Mouse (Mus musculus) lung, adult 2 months (tissue): ENCODE results near the gene Arhgef26.

ENCODE experiments used
- CTCF ChIP-seq: fragments of 200-500 bp; IDR thresholded peaks from 2 replicates; pipeline ENCODE4 v1.5.1; 2011; ENCODE audit warnings: mild to moderate bottlenecking, low read length, control low read depth; ENCODE audit not compliant: insufficient read depth
- POLR2A ChIP-seq: fragments of 200-500 bp; IDR thresholded peaks from 2 replicates; pipeline ENCODE4 v1.6.1; 2011; ENCODE audit warnings: low read depth, mild to moderate bottlenecking, control low read depth, low read length, borderline replicate concordance; ENCODE audit errors: extremely low read depth

DNA sequence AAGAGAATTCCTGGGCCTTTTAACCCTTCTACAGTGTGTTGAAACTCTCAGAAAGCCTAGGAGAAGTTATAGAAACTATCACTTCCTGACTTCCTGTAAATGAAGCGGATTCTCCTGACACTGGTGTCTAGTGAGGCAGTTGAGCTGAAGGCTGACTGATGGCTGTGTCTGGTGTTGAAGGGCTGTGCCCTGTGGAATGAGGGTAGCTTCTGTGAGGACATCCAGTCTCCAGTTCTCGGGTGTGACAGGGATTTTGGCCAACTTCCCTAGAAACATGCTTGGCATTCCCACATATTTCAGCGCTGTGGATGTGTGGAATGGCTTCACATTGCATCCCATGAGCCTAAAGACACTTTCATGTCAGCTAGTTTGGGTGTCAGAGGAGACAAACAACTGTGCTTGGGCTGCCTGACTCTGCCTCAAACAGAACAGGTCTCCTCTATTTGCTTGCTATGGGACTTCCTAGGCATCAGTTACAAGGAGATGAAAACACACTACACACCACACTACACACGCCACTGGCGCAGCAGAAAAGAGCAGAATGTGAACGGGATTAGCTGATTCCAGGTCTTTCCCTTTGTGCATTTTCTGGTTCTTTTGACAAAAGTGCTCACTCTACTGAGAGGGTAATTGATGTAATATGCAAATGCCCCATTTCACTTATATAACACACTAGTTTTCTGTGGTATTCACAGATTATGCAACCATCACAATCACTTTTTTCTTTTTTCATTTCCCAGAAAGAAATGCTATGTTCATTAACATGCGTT, 66.5 kb downstream of the Arhgef26 start:
- TF ChIP-seq POLR2A: no peak
- TF ChIP-seq CTCF: no peak
